Mouse (Mus musculus) c-Kit-positive CD71-positive TER-119-positive erythroid progenitor cells, embryonic 14.5 days (primary cell): ENCODE measurements around the gene Cd163.
A peak's percentile ranks its signal among the peaks of the same experiment; 100 is the strongest.

Experiments used
- DNase-seq: peaks from one replicate; pipeline ENCODE4 v3.0.0-alpha.2; 2013; ENCODE audit warnings: low spot score

The Cd163 gene

GRCm38 (mm10) chr6:124360549-124360948 is 56.1 kb downstream of the Cd163 start:
- DNase-seq, result no peak

DNA sequence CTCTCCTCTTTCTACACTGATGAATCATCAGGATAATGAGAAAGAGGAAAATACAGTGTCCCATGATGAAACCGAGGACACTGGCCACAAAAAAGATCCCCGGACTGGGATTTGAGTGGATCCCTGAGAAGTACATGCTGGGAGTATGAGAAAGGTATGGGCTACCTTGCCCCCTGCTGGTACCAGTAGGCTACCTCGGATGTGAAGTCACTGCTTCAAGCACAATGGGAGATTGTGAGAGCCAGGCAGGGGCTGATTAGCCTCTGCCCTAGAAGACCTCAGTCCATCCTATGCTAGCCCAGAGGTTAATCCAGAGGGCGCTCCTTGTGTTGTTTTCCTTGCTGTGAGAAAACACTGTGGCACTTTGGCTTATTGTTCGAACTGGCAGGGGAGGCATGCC is 59.9 kb downstream of the Cd163 start:
- DNase-seq, result no peak

DNA sequence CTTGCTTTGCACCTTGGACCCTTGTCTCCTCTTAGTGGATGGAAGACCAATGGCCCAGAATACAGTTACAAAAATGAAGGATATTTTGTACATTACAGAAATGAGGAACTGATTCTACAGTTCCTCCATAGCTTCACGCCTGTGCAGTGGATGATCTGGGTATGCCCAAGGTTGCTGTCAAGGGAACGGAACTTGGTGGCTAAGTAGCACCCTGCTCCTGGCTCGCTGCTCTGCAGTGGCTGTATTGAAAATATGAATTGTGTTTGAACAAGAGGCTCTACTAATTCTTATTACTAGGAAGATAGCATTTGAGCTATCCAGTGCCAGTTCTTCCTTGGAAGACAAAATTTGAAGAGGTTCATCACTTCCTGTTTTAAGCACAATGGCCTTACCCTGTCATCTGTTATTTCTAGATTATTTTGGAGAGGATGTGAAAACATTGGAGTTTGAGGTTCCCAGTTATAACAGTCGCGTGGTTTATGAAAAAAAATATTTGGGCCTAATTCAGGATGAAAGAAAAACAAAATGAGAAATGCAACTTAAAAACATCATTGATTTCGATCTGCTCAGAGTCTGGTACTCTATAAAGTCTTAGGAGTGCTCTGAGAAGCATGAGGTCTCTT is 69.2 kb downstream of the Cd163 start:
- no peak for DNase-seq

- no peak for DNase-seq
Measured at GRCm38 (mm10) chr6:124374683-124375082, 70.2 kb downstream of the Cd163 start.

DNA sequence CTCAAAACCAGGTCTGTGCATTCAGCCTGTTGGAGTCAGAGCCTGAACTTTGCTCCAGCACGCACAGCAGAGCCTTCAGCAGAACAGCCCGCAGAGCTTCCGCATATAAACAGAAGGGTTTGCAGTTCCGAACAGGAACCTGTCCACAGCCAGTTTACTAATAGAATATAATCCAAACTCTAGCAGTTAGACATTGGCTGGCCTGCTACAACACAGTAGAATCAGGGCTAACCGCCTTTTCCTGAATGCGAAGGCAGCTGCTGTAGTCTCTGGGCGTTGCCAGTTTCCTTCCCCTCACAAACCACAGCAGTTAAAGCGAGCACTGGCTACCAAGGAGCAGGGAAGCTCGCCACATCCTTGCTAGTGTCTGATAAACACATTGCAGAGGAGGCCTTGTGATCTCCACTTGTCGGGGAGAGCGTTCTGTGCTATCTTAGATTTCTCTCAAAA is 71.0 kb downstream of the Cd163 start:
- DNase-seq, result peak; percentile 67

DNA sequence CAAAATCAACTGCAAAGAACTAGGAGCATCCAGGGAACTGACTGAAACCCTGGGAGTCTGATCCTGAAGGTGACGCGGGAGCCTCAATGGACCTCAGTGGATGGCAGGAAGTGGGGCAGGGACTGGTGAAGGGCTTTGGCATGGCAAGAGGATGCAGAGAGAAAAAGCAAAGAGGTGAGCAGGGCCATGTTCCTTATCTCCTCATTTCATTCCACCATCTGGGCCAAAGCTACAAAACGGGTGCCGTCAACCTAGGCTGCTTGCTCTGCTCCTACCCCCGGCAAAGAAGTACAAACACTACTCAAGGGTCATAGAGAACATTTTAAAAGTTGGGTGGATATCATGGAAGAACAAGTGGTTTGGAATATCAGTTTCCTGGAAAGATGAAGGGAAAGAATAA is 71.9 kb downstream of the Cd163 start:
- peak; percentile 37 for DNase-seq

DNA sequence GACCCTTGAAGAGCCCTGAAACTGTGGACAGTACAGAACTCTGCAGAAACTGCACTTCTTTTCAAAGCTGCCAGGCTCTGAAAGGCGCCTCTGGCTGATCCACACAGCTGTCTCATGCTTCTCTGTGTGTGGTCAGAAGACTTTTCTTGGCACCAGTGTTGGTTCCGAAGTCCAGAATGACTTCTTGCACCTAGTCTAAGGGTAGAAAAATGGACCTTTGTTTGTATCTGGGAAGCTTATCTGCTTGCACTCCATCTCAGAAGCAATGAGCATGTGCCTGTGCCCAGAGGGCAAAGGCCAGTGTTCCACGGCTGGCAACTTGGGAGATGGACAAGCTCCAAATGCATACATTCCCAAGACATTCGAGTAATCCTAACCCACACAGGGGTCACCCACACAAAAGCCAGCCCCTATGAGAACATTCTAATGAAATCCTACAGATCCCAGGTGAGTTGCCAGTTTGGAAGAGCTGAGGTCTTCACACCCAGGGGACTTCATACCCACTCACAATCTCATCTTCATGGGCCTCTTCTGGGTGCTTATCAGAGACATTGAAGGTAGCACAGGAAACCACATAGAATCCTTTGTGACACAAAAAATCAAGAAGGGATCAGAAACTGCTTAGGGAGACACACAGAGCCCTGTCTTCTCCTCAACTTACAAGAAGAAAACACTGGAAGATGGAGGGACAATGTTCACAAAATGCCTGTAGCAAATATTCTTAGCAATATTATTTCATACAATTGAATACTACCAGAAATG is 73.2 kb downstream of the Cd163 start:
- no peak for DNase-seq

- DNase-seq, result peak; percentile 58
Measured at GRCm38 (mm10) chr6:124379331-124379730, 74.9 kb downstream of the Cd163 start.
